Mouse (Mus musculus): Measurements from ENCODE around the gene Ap1s3. TPM values are rescaled to one million over a fixed set of nuclear protein-coding genes. Genes with fewer than 3 reads are reported as not detected.

Gene Ap1s3
- 2.1 and 2.8 TPM in 2 replicates for polyA plus RNA-seq (2012)

- no peak for TF ChIP-seq GATA1 (IDR thresholded peaks at IDR 0.05; ENCODE audit: low read length)
Observed at GRCm38 (mm10) chr1:79671543-79672337, at the start of gene Ap1s3. TSS of gene Ap1s3 (minus strand) at chr1:79671972.

GRCm38 (mm10) chr1:79714152-79714923 is 42.6 kb upstream of the Ap1s3 start:
- TF ChIP-seq GATA1 (IDR thresholded peaks at IDR 0.05; ENCODE audit: low read length) = no peak

- no peak for TF ChIP-seq GATA1 (IDR thresholded peaks at IDR 0.05; ENCODE audit: low read length)
Observed at GRCm38 (mm10) chr1:79713081-79713480, 41.3 kb upstream of the Ap1s3 start.

GRCm38 (mm10) chr1:79711147-79712126 is 39.7 kb upstream of the Ap1s3 start:
- TF ChIP-seq GATA1 (IDR thresholded peaks at IDR 0.05; ENCODE audit: low read length) = no peak

GRCm38 (mm10) chr1:79710678-79711077 is 38.9 kb upstream of the Ap1s3 start:
- TF ChIP-seq GATA1 (IDR thresholded peaks at IDR 0.05; ENCODE audit: low read length) = no peak

GRCm38 (mm10) chr1:79710216-79710615 is 38.4 kb upstream of the Ap1s3 start:
- no peak for TF ChIP-seq GATA1 (IDR thresholded peaks at IDR 0.05; ENCODE audit: low read length)

- no peak for TF ChIP-seq GATA1 (IDR thresholded peaks at IDR 0.05; ENCODE audit: low read length)
Observed at GRCm38 (mm10) chr1:79707383-79707782, 35.6 kb upstream of the Ap1s3 start.

GRCm38 (mm10) chr1:79706707-79707106 is 34.9 kb upstream of the Ap1s3 start:
- TF ChIP-seq GATA1 (IDR thresholded peaks at IDR 0.05; ENCODE audit: low read length) = no peak

GRCm38 (mm10) chr1:79704672-79705071 is 32.9 kb upstream of the Ap1s3 start:
- TF ChIP-seq GATA1 (IDR thresholded peaks at IDR 0.05; ENCODE audit: low read length) = no peak

GRCm38 (mm10) chr1:79703520-79703919 is 31.7 kb upstream of the Ap1s3 start:
- TF ChIP-seq GATA1 (IDR thresholded peaks at IDR 0.05; ENCODE audit: low read length) = no peak

- TF ChIP-seq GATA1 (IDR thresholded peaks at IDR 0.05; ENCODE audit: low read length) = no peak
Observed at GRCm38 (mm10) chr1:79698506-79698905, 26.7 kb upstream of the Ap1s3 start.

GRCm38 (mm10) chr1:79697382-79697781 is 25.6 kb upstream of the Ap1s3 start:
- TF ChIP-seq GATA1 (IDR thresholded peaks at IDR 0.05; ENCODE audit: low read length) = no peak

GRCm38 (mm10) chr1:79696933-79697332 is 25.2 kb upstream of the Ap1s3 start:
- TF ChIP-seq GATA1 (IDR thresholded peaks at IDR 0.05; ENCODE audit: low read length) = no peak

GRCm38 (mm10) chr1:79692482-79692881 is 20.7 kb upstream of the Ap1s3 start:
- no peak for TF ChIP-seq GATA1 (IDR thresholded peaks at IDR 0.05; ENCODE audit: low read length)

- peak; percentile 77 for TF ChIP-seq GATA1 (IDR thresholded peaks at IDR 0.05; ENCODE audit: low read length)
Observed at GRCm38 (mm10) chr1:79687254-79687653, 15.5 kb upstream of the Ap1s3 start.
